Mouse (Mus musculus) kidney, postnatal 36 days (tissue): ENCODE data around the gene Gtsf1l.

ENCODE experiments used
- DNase-seq, 2 experiments: peaks; one replicate each; pipeline ENCODE4 v3.0.0; 2021 to 2022; ENCODE audit warnings: mixed read lengths in 2 of 2

Gene Gtsf1l

GRCm38 (mm10) chr2:163087728-163088127 is at the start of gene Gtsf1l:
TSS of gene Gtsf1l (minus strand) at chr2:163087855.
- no peak for DNase-seq

- no peak for DNase-seq
Observed at GRCm38 (mm10) chr2:163136996-163137395, 49.3 kb upstream of the Gtsf1l start.

- DNase-seq, result no peak
Observed at GRCm38 (mm10) chr2:163135931-163136330, 48.3 kb upstream of the Gtsf1l start.

- no peak for DNase-seq
Observed at GRCm38 (mm10) chr2:163132314-163132713, 44.7 kb upstream of the Gtsf1l start.

GRCm38 (mm10) chr2:163130837-163131236 is 43.2 kb upstream of the Gtsf1l start:
- DNase-seq, result no peak

- DNase-seq, result no peak
Observed at GRCm38 (mm10) chr2:163123496-163123895, 35.8 kb upstream of the Gtsf1l start.

GRCm38 (mm10) chr2:163122319-163122718 is 34.7 kb upstream of the Gtsf1l start:
- DNase-seq, result peak; percentile 77 to 79

- no peak for DNase-seq
Observed at GRCm38 (mm10) chr2:163121353-163121660, 33.7 kb upstream of the Gtsf1l start.

GRCm38 (mm10) chr2:163120626-163121352 is 33.1 kb upstream of the Gtsf1l start:
- no peak for DNase-seq

- DNase-seq, result no peak
Observed at GRCm38 (mm10) chr2:163111413-163112201, 24.0 kb upstream of the Gtsf1l start.

- DNase-seq, result no peak
Observed at GRCm38 (mm10) chr2:163110706-163111105, 23.1 kb upstream of the Gtsf1l start.

GRCm38 (mm10) chr2:163108385-163108784 is 20.7 kb upstream of the Gtsf1l start:
- no peak for DNase-seq

GRCm38 (mm10) chr2:163104086-163104770 is 16.6 kb upstream of the Gtsf1l start:
- peak in 1 of 2 experiments; percentile 20 for DNase-seq

- peak in 1 of 2 experiments; percentile 9 for DNase-seq
Observed at GRCm38 (mm10) chr2:163102900-163103653, 15.4 kb upstream of the Gtsf1l start.

GRCm38 (mm10) chr2:163102216-163102615 is 14.6 kb upstream of the Gtsf1l start:
- no peak for DNase-seq

- peak; percentile 35 to 79 for DNase-seq
Observed at GRCm38 (mm10) chr2:163101646-163102203, 14.1 kb upstream of the Gtsf1l start.

- DNase-seq, result no peak
Observed at GRCm38 (mm10) chr2:163100551-163100950, 12.9 kb upstream of the Gtsf1l start.

- DNase-seq, result no peak
Observed at GRCm38 (mm10) chr2:163099919-163100318, 12.3 kb upstream of the Gtsf1l start.

GRCm38 (mm10) chr2:163095784-163096183 is 8.1 kb upstream of the Gtsf1l start:
- peak; percentile 26 to 31 for DNase-seq

- no peak for DNase-seq
Observed at GRCm38 (mm10) chr2:163094909-163095308, 7.3 kb upstream of the Gtsf1l start.

GRCm38 (mm10) chr2:163089475-163090123 is 1.9 kb upstream of the Gtsf1l start:
- DNase-seq, result peak; percentile 28 to 70

- no peak for DNase-seq
Observed at GRCm38 (mm10) chr2:163086561-163086960, 1.1 kb downstream of the Gtsf1l start.
